Mouse (Mus musculus): ENCODE measurements around the gene Agmat. TPM values are rescaled to one million over a fixed set of nuclear protein-coding genes. Genes with fewer than 3 reads are reported as not detected.

Agmat gene
- polyA plus RNA-seq, 1 experiment, result not detected

DNA sequence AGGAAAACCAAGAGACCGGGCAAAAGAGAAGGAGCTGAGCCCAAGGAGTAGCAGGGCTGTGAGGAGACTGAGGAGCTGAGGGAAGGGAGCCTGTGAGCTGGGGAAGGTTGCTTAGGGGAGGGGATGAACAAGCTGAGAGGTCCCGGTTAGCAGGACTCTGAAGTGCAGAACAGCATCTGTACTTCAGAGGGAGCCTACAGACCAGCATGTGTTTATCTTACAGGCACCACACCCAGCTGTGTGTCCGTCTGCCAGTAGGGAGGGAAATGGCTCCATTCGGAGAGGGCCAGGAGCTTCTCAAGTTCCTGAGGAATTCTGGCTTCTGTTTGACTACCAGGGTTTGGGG lies 5.6 kb downstream of the Agmat start:
- Histone ChIP-seq H3K4me1 (ENCODE audit: control insufficient read depth, insufficient read depth, low read length) (no peaks in the 10 kb centered on the region), H3K27ac (ENCODE audit: insufficient read depth, low read depth, low read length) (no peak overlapping the region), H3K4me3 (ENCODE audit: insufficient read depth, low read length) (no peak overlapping the region)
- TF ChIP-seq POLR2A (IDR thresholded peaks at IDR 0.05; ENCODE audit: borderline replicate concordance, low read depth, low read length) (no peak), CTCF (IDR thresholded peaks at IDR 0.05; ENCODE audit: low read depth, low read length) (no peak)

DNA sequence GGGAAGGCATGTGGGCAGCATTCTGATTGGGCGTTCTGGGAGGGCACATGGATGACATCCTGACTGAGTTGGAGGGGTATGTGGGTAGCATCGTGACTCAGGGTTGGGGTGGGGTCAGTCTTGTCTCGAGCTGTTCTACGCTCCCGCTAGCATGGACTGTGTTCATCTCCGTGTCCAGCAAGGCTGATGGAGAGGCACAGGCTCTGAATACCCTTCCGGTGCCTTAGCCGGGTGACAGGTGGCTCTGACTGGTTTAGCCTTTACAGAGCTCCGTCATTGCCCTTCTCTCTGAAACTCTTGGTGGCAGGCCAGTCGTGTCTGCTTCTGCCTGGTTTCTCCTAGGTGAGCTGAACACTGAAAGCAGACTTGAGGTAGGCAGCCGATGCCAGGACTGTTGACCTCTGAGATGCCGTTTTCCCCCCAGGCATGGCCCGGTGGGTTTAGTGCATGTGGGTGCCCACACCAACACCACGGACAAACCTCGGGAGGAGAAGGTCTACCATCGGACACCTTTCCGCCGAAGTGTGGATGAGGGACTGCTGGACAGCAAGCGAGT lies 9.0 kb downstream of the Agmat start:
- no peak for TF ChIP-seq POLR2A (IDR thresholded peaks at IDR 0.05; ENCODE audit: borderline replicate concordance, low read depth, low read length)
- no peak for TF ChIP-seq CTCF (IDR thresholded peaks at IDR 0.05; ENCODE audit: low read depth, low read length)
- no peaks in the 10 kb centered on the region for H3K4me1 ChIP-seq (ENCODE audit: control insufficient read depth, insufficient read depth, low read length)
- no peak overlapping the region for H3K4me3 ChIP-seq (ENCODE audit: insufficient read depth, low read length)
- no peak overlapping the region for H3K27ac ChIP-seq (ENCODE audit: insufficient read depth, low read depth, low read length)

DNA sequence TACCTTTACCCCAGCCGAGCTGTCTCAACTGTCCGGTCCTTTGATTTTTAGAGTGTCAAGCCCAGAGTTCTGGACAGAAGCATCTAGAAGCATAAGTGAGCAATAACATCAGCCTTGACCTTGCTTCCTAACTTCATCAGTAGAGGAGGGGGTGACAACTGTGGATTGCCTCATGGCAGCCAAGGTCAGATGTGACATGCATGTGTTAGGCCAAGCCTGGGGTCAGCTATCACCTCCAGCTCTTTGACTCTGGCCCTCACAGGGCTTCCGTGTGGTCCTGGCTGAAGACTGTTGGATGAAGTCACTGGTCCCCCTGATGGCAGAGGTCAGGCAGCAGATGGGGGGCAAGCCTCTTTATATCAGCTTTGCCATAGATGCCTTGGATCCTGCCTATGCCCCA lies 10.7 kb downstream of the Agmat start:
- TF ChIP-seq CTCF (IDR thresholded peaks at IDR 0.05; ENCODE audit: low read depth, low read length) (no peak), POLR2A (IDR thresholded peaks at IDR 0.05; ENCODE audit: borderline replicate concordance, low read depth, low read length) (no peak)
- peaks cover 8% of the 10 kb centered on the region for H3K4me1 ChIP-seq (ENCODE audit: control insufficient read depth, insufficient read depth, low read length)
- H3K4me3 ChIP-seq (ENCODE audit: insufficient read depth, low read length), result no peak overlapping the region
- no peak overlapping the region for H3K27ac ChIP-seq (ENCODE audit: insufficient read depth, low read depth, low read length)

DNA sequence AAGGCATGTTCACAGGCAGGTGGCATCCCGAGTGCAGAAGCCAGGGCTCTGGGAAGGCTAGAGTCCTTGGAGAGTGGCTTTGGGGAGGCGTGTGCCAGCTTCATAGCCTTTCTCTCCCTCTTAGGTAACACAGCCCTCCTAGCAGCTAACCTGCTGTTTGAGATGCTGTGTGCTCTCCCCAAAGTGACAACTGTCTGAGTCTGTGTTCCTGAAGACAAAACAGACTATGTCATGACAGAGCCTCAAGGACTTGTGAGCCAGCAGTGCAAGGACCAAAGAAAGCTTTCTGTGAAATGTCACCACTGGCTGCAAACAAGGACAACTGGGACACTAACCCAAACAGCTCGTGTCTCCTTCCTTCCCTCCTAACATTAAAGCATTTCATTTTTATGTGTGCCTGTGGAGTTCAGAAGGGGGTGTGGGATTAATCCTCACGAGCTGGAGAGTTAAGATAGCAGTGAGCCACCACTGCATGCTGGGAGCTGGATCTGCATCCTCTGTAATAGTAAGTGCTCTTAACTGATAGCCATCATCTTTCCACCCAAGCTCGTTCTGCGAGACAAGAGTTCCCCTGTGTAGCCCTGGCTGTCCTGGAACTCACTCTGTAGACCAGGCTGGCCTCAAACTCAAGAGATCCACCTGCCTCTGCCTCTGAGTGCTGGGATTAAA lies 12.5 kb downstream of the Agmat start:
- TF ChIP-seq POLR2A (IDR thresholded peaks at IDR 0.05; ENCODE audit: borderline replicate concordance, low read depth, low read length), result no peak
- no peak for TF ChIP-seq CTCF (IDR thresholded peaks at IDR 0.05; ENCODE audit: low read depth, low read length)
- peaks cover 10% of the 10 kb centered on the region for H3K4me1 ChIP-seq (ENCODE audit: control insufficient read depth, insufficient read depth, low read length)
- no peak overlapping the region for H3K27ac ChIP-seq (ENCODE audit: insufficient read depth, low read depth, low read length)
- H3K4me3 ChIP-seq (ENCODE audit: insufficient read depth, low read length), result no peak overlapping the region

DNA sequence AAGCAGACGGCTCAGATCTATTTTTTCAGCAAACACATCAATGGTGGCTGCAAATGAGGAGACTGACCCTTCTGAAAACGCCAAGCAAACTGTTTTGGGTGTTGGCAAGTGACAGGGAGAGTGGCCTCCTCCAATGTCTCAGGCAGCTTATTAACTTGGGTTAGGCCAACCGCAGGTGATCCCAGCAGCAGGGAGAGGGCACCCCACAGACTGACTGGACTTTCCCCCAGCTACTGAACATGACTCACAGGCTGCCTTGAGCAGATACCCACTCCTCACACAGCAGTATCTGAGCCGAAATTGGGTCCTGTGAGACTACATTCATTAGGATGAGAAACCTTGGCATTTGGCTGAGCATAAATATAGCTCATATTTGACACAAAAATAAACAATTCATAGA lies 14.5 kb downstream of the Agmat start:
- Histone ChIP-seq H3K4me1 (ENCODE audit: control insufficient read depth, insufficient read depth, low read length) (peaks cover 22% of the 10 kb centered on the region), H3K27ac (ENCODE audit: insufficient read depth, low read depth, low read length) (no peak overlapping the region), H3K4me3 (ENCODE audit: insufficient read depth, low read length) (no peak overlapping the region)
- TF ChIP-seq POLR2A (IDR thresholded peaks at IDR 0.05; ENCODE audit: borderline replicate concordance, low read depth, low read length) (no peak), CTCF (IDR thresholded peaks at IDR 0.05; ENCODE audit: low read depth, low read length) (no peak)

DNA sequence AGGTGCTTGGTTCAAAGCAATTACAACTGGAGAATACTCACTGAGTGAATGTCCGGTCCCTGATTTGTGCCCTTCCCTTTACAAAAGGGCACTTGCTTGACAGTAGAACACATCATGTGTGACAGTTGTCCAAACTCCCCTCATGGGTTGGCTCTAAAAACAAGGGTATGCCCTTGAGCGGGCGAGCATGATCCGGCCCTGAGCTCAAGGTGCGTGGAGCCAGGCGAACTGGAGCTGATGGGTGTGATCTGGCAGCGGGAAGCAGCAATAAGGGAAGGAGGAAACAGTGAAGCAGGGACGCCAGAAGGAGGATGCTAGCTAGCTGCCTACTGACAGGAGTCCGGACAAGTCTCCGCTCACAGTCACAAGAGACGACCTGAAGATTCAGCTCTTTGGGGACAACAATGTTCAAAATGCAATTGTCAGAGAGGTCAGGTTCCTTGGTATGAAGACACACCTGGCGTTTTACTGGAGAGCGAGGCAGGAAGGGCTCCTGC lies 15.7 kb downstream of the Agmat start:
- peaks cover 26% of the 10 kb centered on the region for H3K4me1 ChIP-seq (ENCODE audit: control insufficient read depth, insufficient read depth, low read length)

DNA sequence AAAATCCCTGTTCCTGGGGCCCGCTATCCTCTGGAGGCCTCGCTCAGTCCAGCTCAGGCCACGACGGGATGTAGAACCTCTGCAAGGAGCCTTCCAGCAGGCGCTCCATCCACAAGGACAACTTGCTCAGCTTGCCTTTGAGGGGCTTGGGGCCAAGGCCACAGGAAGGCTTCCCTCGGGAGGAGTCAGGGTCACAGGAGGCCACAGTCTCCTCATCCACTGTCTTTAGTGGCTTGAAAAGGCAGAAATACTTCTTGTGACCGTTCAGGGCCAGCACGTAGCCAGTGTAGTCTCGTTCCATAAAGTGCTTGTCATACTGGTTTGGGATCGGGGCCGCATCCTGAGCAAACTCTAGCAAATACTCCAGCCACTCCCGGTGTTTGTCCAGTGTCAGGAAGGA lies 17.0 kb downstream of the Agmat start:
- Histone ChIP-seq H3K4me3 (ENCODE audit: insufficient read depth, low read length) (no peak overlapping the region), H3K4me1 (ENCODE audit: control insufficient read depth, insufficient read depth, low read length) (peaks cover 39% of the 10 kb centered on the region), H3K27ac (ENCODE audit: insufficient read depth, low read depth, low read length) (no peak overlapping the region)
- TF ChIP-seq POLR2A (IDR thresholded peaks at IDR 0.05; ENCODE audit: borderline replicate concordance, low read depth, low read length) (no peak), CTCF (IDR thresholded peaks at IDR 0.05; ENCODE audit: low read depth, low read length) (no peak)

More for the DNA sequence above, 15.7 kb downstream of the Agmat start:
- H3K27ac ChIP-seq (ENCODE audit: insufficient read depth, low read depth, low read length), result no peak overlapping the region
- H3K4me3 ChIP-seq (ENCODE audit: insufficient read depth, low read length), result no peak overlapping the region
- TF ChIP-seq CTCF (IDR thresholded peaks at IDR 0.05; ENCODE audit: low read depth, low read length), result no peak; the same call in 1 of the 2 replicates
- TF ChIP-seq POLR2A (IDR thresholded peaks at IDR 0.05; ENCODE audit: borderline replicate concordance, low read depth, low read length), result no peak

DNA sequence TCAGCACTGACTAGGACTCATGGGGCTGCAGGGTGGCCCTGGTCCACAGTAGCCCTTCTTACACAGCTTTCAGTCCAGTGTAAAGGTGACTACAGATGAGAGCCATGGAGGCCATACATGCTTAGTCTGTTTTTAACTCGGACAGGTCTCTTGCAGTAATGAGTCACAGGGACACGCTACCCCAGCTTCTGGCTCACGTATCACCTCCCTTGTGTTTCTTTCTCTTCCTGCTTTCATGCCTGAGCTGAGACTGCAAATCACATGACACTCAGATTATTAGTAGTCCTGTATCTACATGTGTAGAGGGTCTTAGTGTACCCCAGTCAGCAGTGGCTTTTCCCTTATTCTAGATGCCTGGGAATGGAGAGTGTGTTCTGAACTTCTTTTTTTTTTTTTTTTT lies 18.5 kb downstream of the Agmat start:
- Histone ChIP-seq H3K4me1 (ENCODE audit: control insufficient read depth, insufficient read depth, low read length) (peaks cover 40% of the 10 kb centered on the region), H3K27ac (ENCODE audit: insufficient read depth, low read depth, low read length) (peak overlapping the region; percentile 16; the same call in 1 of the 2 replicates), H3K4me3 (ENCODE audit: insufficient read depth, low read length) (no peak overlapping the region)
- TF ChIP-seq CTCF (IDR thresholded peaks at IDR 0.05; ENCODE audit: low read depth, low read length) (no peak), POLR2A (IDR thresholded peaks at IDR 0.05; ENCODE audit: borderline replicate concordance, low read depth, low read length) (no peak)

DNA sequence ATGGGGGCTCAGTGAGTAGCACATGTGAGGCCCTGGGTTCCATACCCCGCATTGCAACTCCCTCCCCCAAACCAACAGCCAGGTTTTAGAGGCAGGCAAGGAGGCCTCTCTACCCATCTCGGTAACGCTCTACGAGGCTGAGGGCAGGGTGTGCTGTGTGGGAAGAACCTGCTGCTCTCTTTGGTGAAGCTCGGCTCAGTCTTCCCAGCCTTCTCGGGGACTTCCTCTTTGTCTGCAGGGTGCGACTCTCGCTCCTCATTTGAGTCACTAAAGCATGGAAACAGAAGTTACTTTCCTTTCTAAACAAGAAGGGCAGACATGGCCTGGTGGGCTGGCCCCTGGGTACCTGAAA lies 19.8 kb downstream of the Agmat start:
- peak overlapping the region; percentile 50 for H3K4me3 ChIP-seq (ENCODE audit: insufficient read depth, low read length)
- peak overlapping the region; percentile 94 for H3K27ac ChIP-seq (ENCODE audit: insufficient read depth, low read depth, low read length)
- peaks cover 40% of the 10 kb centered on the region for H3K4me1 ChIP-seq (ENCODE audit: control insufficient read depth, insufficient read depth, low read length)
- TF ChIP-seq CTCF (IDR thresholded peaks at IDR 0.05; ENCODE audit: low read depth, low read length), result no peak
- no peak for TF ChIP-seq POLR2A (IDR thresholded peaks at IDR 0.05; ENCODE audit: borderline replicate concordance, low read depth, low read length)

DNA sequence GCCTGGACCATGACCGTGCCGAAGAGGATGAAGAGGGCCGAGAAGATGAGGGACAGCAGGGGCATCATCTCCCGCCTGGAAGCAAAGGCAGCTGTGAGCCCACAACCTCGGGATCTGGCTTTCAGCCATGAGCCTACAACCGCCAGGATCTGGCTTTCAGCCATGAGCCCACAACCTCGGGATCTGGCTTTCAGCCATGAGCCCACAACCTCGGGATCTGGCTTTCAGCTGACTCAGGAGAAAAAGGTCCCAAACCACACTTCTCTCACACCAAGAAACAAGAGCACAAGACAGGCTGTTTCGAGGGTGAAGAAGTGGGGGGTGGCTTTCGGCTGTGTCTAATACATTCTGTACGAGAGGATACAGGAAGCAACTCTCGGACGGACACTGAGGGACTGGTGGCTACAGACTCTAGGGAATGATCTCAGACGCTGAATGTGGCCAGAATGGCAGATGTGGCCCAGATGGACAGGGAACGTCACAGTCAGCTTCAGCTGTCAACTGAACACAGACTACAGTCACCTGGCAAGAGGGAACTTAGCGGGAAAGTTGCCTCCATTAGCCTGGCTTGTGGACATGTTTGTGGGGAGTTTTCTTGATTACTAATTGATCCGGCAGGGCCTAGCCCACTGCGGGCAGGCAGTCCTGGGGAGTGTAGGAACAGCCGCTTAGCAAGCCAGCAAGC lies 20.3 kb downstream of the Agmat start:
- Histone ChIP-seq H3K4me3 (ENCODE audit: insufficient read depth, low read length) (peak overlapping the region; percentile 50), H3K4me1 (ENCODE audit: control insufficient read depth, insufficient read depth, low read length) (peaks cover 36% of the 10 kb centered on the region), H3K27ac (ENCODE audit: insufficient read depth, low read depth, low read length) (peak overlapping the region; percentile 94)
- TF ChIP-seq POLR2A (IDR thresholded peaks at IDR 0.05; ENCODE audit: borderline replicate concordance, low read depth, low read length) (no peak), CTCF (IDR thresholded peaks at IDR 0.05; ENCODE audit: low read depth, low read length) (no peak)
